Mouse (Mus musculus) retina, adult 2 months (tissue): Measurements from ENCODE around the gene Nucb1.

Experiments
- DNase-seq: peaks from one replicate; pipeline ENCODE4 v3.0.0-alpha.2; 2012; ENCODE audit warnings: low read depth, low spot score

The Nucb1 gene

GRCm38 (mm10) chr7:45461781-45462180 lies 48.4 kb downstream of the Nucb1 start:
- DNase-seq = no peak

DNA sequence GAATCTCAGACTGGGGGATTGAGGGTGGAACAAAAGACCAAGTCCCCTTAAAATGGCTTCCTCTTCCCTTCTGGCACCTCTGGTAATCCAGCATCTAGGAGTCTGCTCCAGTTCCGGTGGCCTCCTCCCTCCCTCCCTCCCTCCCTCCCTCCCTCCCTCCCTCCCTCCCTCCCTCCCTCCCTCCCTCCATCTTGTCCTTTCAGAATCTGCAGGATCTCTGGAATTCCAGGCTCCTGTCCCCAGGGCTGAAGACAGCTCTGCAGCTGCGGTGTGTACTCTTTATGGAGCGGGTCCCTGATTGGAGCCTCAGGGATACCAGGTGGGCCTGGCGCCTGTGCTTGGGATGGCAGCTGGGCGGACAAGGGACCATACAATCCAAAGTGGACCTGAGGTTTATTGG lies 48.9 kb downstream of the Nucb1 start:
- no peak for DNase-seq

- DNase-seq = no peak
Observed at GRCm38 (mm10) chr7:45460860-45461314, 49.3 kb downstream of the Nucb1 start.

GRCm38 (mm10) chr7:45460377-45460776 lies 49.8 kb downstream of the Nucb1 start:
- no peak for DNase-seq

GRCm38 (mm10) chr7:45459564-45460140 lies 50.6 kb downstream of the Nucb1 start, which contains the start of gene Ftl1:
TSS of gene Ftl1 (minus strand) at chr7:45459884.
- peak; percentile 82 for DNase-seq

GRCm38 (mm10) chr7:45458748-45459563 lies 51.2 kb downstream of the Nucb1 start:
- peak; percentile 64 for DNase-seq

GRCm38 (mm10) chr7:45457204-45458060 lies 52.8 kb downstream of the Nucb1 start:
- no peak for DNase-seq

- DNase-seq = no peak
Observed at GRCm38 (mm10) chr7:45456721-45457203, 53.4 kb downstream of the Nucb1 start.

- no peak for DNase-seq
Observed at GRCm38 (mm10) chr7:45455932-45456696, 54.1 kb downstream of the Nucb1 start.

- DNase-seq = no peak
Observed at GRCm38 (mm10) chr7:45454971-45455370, 55.2 kb downstream of the Nucb1 start.

- no peak for DNase-seq
Observed at GRCm38 (mm10) chr7:45451344-45451982, 58.7 kb downstream of the Nucb1 start.

DNA sequence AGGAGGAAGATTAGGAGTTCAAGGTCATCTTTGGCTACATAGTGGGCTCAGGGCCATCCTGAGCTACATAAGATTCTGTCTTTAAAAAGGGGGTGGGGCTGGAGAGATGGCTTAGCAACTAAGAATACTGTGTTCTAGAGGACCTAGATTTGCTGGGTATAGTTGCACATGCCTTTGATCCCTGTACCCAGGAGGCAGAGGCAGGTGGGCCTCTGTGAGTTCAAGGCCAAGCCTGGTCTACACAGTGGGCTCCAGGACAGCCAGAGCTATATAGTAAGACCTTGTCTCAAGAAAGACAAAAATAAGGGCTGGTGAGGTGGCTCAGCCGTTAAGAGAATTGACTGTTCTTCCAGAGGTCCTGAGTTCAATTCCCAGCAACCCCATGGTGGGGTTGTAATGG lies 60.2 kb downstream of the Nucb1 start:
- no peak for DNase-seq

- no peak for DNase-seq
Observed at GRCm38 (mm10) chr7:45447325-45447990, 62.7 kb downstream of the Nucb1 start.

GRCm38 (mm10) chr7:45446589-45446988 lies 63.6 kb downstream of the Nucb1 start:
- DNase-seq = no peak

DNA sequence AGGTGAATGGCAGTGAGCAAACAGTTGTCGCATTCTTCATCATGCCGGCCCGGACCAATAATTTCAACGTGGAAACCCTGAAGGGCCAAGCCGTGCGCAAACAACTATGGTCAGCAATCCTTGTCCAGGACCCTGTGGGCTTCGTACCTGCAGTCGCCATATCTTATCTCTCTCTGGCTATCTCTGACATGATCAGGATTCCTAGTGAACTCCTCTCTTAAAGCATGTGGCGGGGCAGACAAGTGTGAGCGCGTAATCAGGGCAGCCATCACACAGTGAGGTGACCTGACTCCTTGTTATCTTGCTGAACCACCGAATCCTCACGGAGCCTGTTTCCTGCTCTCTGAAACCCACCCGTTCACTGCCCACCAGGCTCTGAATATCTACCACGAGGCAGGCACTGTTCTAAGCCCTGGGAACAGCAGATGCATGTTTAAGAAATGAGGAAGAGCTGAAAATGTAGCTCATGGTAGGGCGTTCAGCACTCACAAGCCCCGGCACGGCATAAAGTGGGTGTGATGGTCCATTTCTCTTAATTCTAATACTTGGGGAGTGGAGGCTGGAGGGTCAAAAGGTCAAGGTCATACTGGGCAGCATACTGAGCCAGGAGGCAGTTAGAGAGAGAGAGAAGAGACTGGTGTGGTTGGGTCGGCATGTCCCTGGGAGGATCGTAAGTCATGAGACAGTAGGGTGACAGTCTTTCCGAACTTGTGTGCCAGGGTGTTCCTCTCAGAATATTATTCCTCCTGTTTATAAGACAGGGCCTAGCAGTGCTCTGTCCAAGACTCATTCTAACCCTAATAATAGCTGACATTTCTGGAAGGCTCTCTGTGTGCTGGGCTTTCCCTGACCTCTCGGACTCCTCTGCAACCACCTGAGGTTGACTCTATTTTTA lies 66.4 kb downstream of the Nucb1 start:
- DNase-seq = no peak
